Mouse (Mus musculus) CH12.LX (cell line): ENCODE measurements at regions not wholly inside any gene's neighbourhood (a gene's known extent, or its start where the extent isn't known, plus 50 kb on each side); places are given as distances from the start of the nearest gene placed in this dataset.

Experiments
- DNase-seq: peaks from one replicate; pipeline ENCODE4 v3.0.0-alpha.2; 2013; ENCODE audit errors: extremely low read depth
- H3K27ac ChIP-seq: 2 replicates; pipeline ENCODE4 v1.5.1; 2012; ENCODE audit warnings: low read depth, mild to moderate bottlenecking, control low read depth, moderate library complexity; ENCODE audit not compliant: insufficient read depth
- H3K27me3 ChIP-seq: replicated peaks from 2 replicates; pipeline ENCODE3; 2012; ENCODE audit warnings: inconsistent platforms
- H3K36me3 ChIP-seq, 2 experiments: replicated peaks in 1 of 2; 2 replicates each; pipeline versions ENCODE3 to v1.6.1; 2012; ENCODE audit warnings: inconsistent platforms in 1 of 2, low read length in 1 of 2, mild to moderate bottlenecking in 1 of 2, mixed read lengths in 1 of 2, moderate library complexity in 1 of 2; ENCODE audit not compliant: control insufficient read depth in 1 of 2, insufficient read depth in 1 of 2
- H3K4me1 ChIP-seq, 2 experiments: 2 replicates each; pipeline ENCODE4 v1.6.1; 2012; ENCODE audit warnings: inconsistent platforms in 1 of 2, moderate library complexity in 1 of 2; ENCODE audit not compliant: insufficient read depth in 2 of 2, control insufficient read depth in 1 of 2
- H3K4me2 ChIP-seq: 2 replicates; pipeline ENCODE4 v1.6.1; 2012; ENCODE audit warnings: low read depth, mild to moderate bottlenecking, control low read depth; ENCODE audit not compliant: poor library complexity, insufficient read depth, severe bottlenecking
- H3K4me3 ChIP-seq, 3 experiments: fragments of 150-350 bp in 1 of 3; sonication (generic) in 1 of 3; replicated peaks in 1 of 3; 2 replicates each; pipeline versions ENCODE3 to v1.5.1; 2011 to 2012; ENCODE audit warnings: low read depth in 2 of 3, low read length in 2 of 3, mild to moderate bottlenecking in 2 of 3, moderate library complexity in 2 of 3, control low read depth in 1 of 3, improper control_type of control experiment in 1 of 3, inconsistent platforms in 1 of 3, mixed read lengths in 1 of 3; ENCODE audit not compliant: poor library complexity in 1 of 3
- H3K79me2 ChIP-seq: replicated peaks from 2 replicates; pipeline ENCODE4 v1.6.1; 2012; ENCODE audit warnings: mild to moderate bottlenecking, moderate library complexity; ENCODE audit not compliant: control insufficient read depth, poor library complexity, insufficient read depth, severe bottlenecking; ENCODE audit errors: extremely low read depth
- H3K9ac ChIP-seq: 2 replicates; pipeline ENCODE4 v1.6.1; 2012; ENCODE audit warnings: low read depth, mild to moderate bottlenecking, control low read depth, moderate library complexity; ENCODE audit not compliant: insufficient read depth
- H3K9me3 ChIP-seq: replicated peaks from 2 replicates; pipeline ENCODE3; 2012; ENCODE audit warnings: low read length, inconsistent platforms, mixed read lengths
- BHLHE40 ChIP-seq: IDR thresholded peaks from 2 replicates; pipeline ENCODE4 v1.6.1; 2011; ENCODE audit warnings: mild to moderate bottlenecking, low read depth, low read length, improper control_type of control experiment
- CHD1 ChIP-seq: IDR thresholded peaks from 2 replicates; pipeline ENCODE4 v1.6.1; 2012; ENCODE audit warnings: low read depth, low read length, improper control_type of control experiment, inconsistent platforms
- CTCF ChIP-seq, 2 experiments: IDR thresholded peaks in 1 of 2; conservative IDR thresholded peaks in 1 of 2; 2 replicates each; pipeline ENCODE4 v1.5.1; 2011 to 2012; ENCODE audit warnings: low read depth in 2 of 2, low read length in 2 of 2, improper control_type of control experiment in 1 of 2, inconsistent platforms in 1 of 2, mild to moderate bottlenecking in 1 of 2, moderate library complexity in 1 of 2
- E2F4 ChIP-seq: IDR thresholded peaks from 2 replicates; pipeline ENCODE4 v1.6.1; 2011; ENCODE audit warnings: low read depth, low read length, improper control_type of control experiment; ENCODE audit not compliant: insufficient replicate concordance
- ELF1 ChIP-seq: IDR thresholded peaks from 2 replicates; pipeline ENCODE4 v1.6.1; 2014; ENCODE audit warnings: low read depth, mild to moderate bottlenecking, inconsistent platforms, low read length, improper control_type of control experiment
- EP300 ChIP-seq: IDR thresholded peaks from 2 replicates; pipeline ENCODE4 v1.6.1; 2011; ENCODE audit warnings: low read length, improper control_type of control experiment
- ETS1 ChIP-seq: conservative IDR thresholded peaks from 2 replicates; pipeline ENCODE4 v1.6.1; 2012; ENCODE audit warnings: low read depth, mild to moderate bottlenecking, inconsistent platforms, low read length, improper control_type of control experiment, moderate library complexity
- GABPA ChIP-seq: IDR thresholded peaks from 2 replicates; pipeline ENCODE4 v1.6.1; 2012; ENCODE audit warnings: low read depth, low read length, improper control_type of control experiment, inconsistent platforms; ENCODE audit not compliant: insufficient replicate concordance
- IRF4 ChIP-seq: IDR thresholded peaks from 2 replicates; pipeline ENCODE4 v1.6.1; 2014; ENCODE audit warnings: low read depth, mild to moderate bottlenecking, inconsistent platforms, low read length, improper control_type of control experiment
- JUN ChIP-seq: IDR thresholded peaks from 2 replicates; pipeline ENCODE4 v1.6.1; 2011; ENCODE audit warnings: low read depth, mild to moderate bottlenecking, low read length, improper control_type of control experiment, moderate library complexity; ENCODE audit not compliant: insufficient read depth
- JUND ChIP-seq: conservative IDR thresholded peaks from 2 replicates; pipeline ENCODE4 v1.6.1; 2011; ENCODE audit warnings: low read depth, low read length, improper control_type of control experiment
- KAT2A ChIP-seq: IDR thresholded peaks from 2 replicates; pipeline ENCODE4 v1.6.1; 2012; ENCODE audit warnings: low read length, improper control_type of control experiment, inconsistent platforms; ENCODE audit not compliant: insufficient replicate concordance
- MAX ChIP-seq: IDR thresholded peaks from 2 replicates; pipeline ENCODE4 v1.6.1; 2011; ENCODE audit warnings: low read length, improper control_type of control experiment
- MAZ ChIP-seq: IDR thresholded peaks from 2 replicates; pipeline ENCODE4 v1.6.1; 2012; ENCODE audit warnings: low read depth, mild to moderate bottlenecking, inconsistent platforms, low read length, improper control_type of control experiment, moderate library complexity
- MEF2A ChIP-seq: IDR thresholded peaks from 2 replicates; pipeline ENCODE4 v1.6.1; 2014; ENCODE audit warnings: low read depth, mild to moderate bottlenecking, inconsistent platforms, low read length, improper control_type of control experiment, borderline replicate concordance
- MYC ChIP-seq: IDR thresholded peaks from 2 replicates; pipeline ENCODE4 v1.6.1; 2011; ENCODE audit warnings: low read depth, mild to moderate bottlenecking, improper control_type of control experiment, low read length
- NELFE ChIP-seq: IDR thresholded peaks from 2 replicates; pipeline ENCODE4 v1.6.1; 2011; ENCODE audit warnings: low read depth, low read length, improper control_type of control experiment
- PAX5 ChIP-seq: IDR thresholded peaks from 2 replicates; pipeline ENCODE4 v1.6.1; 2012; ENCODE audit warnings: low read length, inconsistent platforms, mixed read lengths
- POLR2A ChIP-seq: IDR thresholded peaks from 2 replicates; pipeline ENCODE4 v1.6.1; 2011; ENCODE audit warnings: low read depth, mild to moderate bottlenecking, improper control_type of control experiment, low read length
- RAD21 ChIP-seq: IDR thresholded peaks from 2 replicates; pipeline ENCODE4 v1.6.1; 2011; ENCODE audit warnings: low read depth, mild to moderate bottlenecking, low read length, improper control_type of control experiment, moderate library complexity
- RCOR1 ChIP-seq: conservative IDR thresholded peaks from 2 replicates; pipeline ENCODE4 v1.6.1; 2012; ENCODE audit warnings: low read depth, mild to moderate bottlenecking, inconsistent platforms, low read length, improper control_type of control experiment
- TBP ChIP-seq: conservative IDR thresholded peaks from 2 replicates; pipeline ENCODE4 v1.6.1; 2011; ENCODE audit warnings: low read depth, low read length, improper control_type of control experiment
- UBTF ChIP-seq: IDR thresholded peaks from 2 replicates; pipeline ENCODE4 v1.6.1; 2012; ENCODE audit warnings: low read depth, mild to moderate bottlenecking, inconsistent platforms, low read length, improper control_type of control experiment, moderate library complexity
- USF1 ChIP-seq: IDR thresholded peaks from 2 replicates; pipeline ENCODE4 v1.6.1; 2014; ENCODE audit warnings: low read depth, mild to moderate bottlenecking, inconsistent platforms, low read length, improper control_type of control experiment
- ZC3H11A ChIP-seq: IDR thresholded peaks from 2 replicates; pipeline ENCODE4 v1.6.1; 2012; ENCODE audit warnings: low read depth, mild to moderate bottlenecking, inconsistent platforms, low read length, improper control_type of control experiment
- ZKSCAN1 ChIP-seq: IDR thresholded peaks from 2 replicates; pipeline ENCODE4 v1.6.1; 2012; ENCODE audit warnings: low read depth, inconsistent platforms, low read length, improper control_type of control experiment, borderline replicate concordance
- ZMIZ1 ChIP-seq: IDR thresholded peaks from 2 replicates; pipeline ENCODE4 v1.6.1; 2012; ENCODE audit warnings: low read depth, mild to moderate bottlenecking, inconsistent platforms, low read length, improper control_type of control experiment
- dilution Hi-C: fragments of 300-500 bp; cut with MboI; formaldehyde crosslinking; loops from 2 replicates; pipeline ENCODE4 v1.14.3; 2020; ENCODE audit warnings: low sequenced_read_pairs; ENCODE audit not compliant: extremely low pct_unique_long_range_greater_than_20kb, extremely low pct_ligation_motif_present
- in situ Hi-C: fragments of 300-500 bp; cut with MboI; formaldehyde crosslinking; loops from 3 replicates; pipeline ENCODE4 v1.14.3; 2019; ENCODE audit warnings: low sequenced_read_pairs, low pct_ligation_motif_present, low pct_unique_long_range_greater_than_20kb, mixed read lengths

GRCm38 (mm10) chr4:81827453-81827852, 384.8 kb upstream of the Mpdz start:
- H3K9me3 ChIP-seq, result no peaks in the 10 kb centered on the region
- H3K79me2 ChIP-seq, result no peaks in the 10 kb centered on the region
- dilution Hi-C loops (no loop called here), in situ Hi-C loops (no loop called here)
- DNase-seq, result no peak
- no peaks in the 10 kb centered on the region for H3K4me1 ChIP-seq
- TF ChIP-seq CTCF (conservative IDR thresholded peaks at IDR 0.05 in 1 of 2, IDR thresholded peaks at IDR 0.05 in 1 of 2; ENCODE audit: low read depth in 2 of 2, low read length in 2 of 2) (no peak), BHLHE40 (no peak), MAZ (no peak), EP300 (no peak), ZC3H11A (no peak), MYC (no peak), JUN (no peak), ELF1 (no peak), CHD1 (no peak), MAX (no peak)
- TF ChIP-seq, all 38 proteins: peak for 0
- H3K4me2 ChIP-seq, result no peak overlapping the region
- H3K9ac ChIP-seq, result no peak overlapping the region
- no peaks in the 10 kb centered on the region for H3K36me3 ChIP-seq
- H3K27me3 ChIP-seq, result no peaks in the 10 kb centered on the region
- H3K4me3 ChIP-seq, result no peak overlapping the region
- no peak overlapping the region for H3K27ac ChIP-seq

- Histone ChIP-seq H3K9ac (no peak overlapping the region), H3K27me3 (no peaks in the 10 kb centered on the region), H3K4me2 (no peak overlapping the region; the same call in 1 of the 2 replicates), H3K9me3 (no peaks in the 10 kb centered on the region), H3K79me2 (no peaks in the 10 kb centered on the region), H3K4me3 (no peak overlapping the region)
- DNase-seq, result no peak
- in situ Hi-C loops, result no loop called here
- no peak for TF ChIP-seq ETS1
- no peak for TF ChIP-seq POLR2A
- no peak for TF ChIP-seq MEF2A
- no peak for TF ChIP-seq IRF4
- no peak for TF ChIP-seq GABPA
- TF ChIP-seq E2F4, result no peak
- TF ChIP-seq PAX5, result no peak
- no peak for TF ChIP-seq RAD21
- TF ChIP-seq ZKSCAN1, result no peak
- no peak for TF ChIP-seq USF1
- TF ChIP-seq MAX, result no peak
- no peak for TF ChIP-seq ZMIZ1
- no peak for TF ChIP-seq NELFE
- TF ChIP-seq UBTF, result no peak
- no peak for TF ChIP-seq MAZ
- no peak for TF ChIP-seq KAT2A
- TF ChIP-seq JUN, result no peak
- TF ChIP-seq JUND, result no peak
- TF ChIP-seq RCOR1, result no peak
- no peak for TF ChIP-seq TBP
- TF ChIP-seq, all 38 proteins: peak for 0
- no peaks in the 10 kb centered on the region for H3K4me1 ChIP-seq
- dilution Hi-C loops, result no loop called here
- H3K27ac ChIP-seq, result no peak overlapping the region
- no peaks in the 10 kb centered on the region for H3K36me3 ChIP-seq
Measured at GRCm38 (mm10) chr4:81825966-81826365, 383.4 kb upstream of the Mpdz start.
